Mouse (Mus musculus): Measurements from ENCODE around the gene Ifit3.

DNA sequence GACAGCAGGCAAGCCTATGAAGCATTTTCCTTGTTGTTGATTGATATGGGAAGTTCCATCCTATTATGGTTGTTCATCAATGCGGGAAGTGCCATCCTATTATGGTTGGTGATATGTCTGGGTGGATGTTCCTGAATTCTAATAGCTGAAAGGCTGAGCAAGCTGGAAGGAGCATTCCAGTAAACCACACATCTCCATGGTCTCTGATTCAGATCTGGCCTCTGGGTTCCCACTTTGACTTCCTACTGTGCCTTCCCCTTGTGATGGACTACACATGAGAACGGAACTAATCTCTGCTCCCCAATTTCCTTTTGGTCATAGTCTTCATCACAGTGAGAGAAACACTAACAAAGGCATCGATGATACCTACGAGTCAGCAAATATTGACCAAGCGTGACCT is 37.5 kb downstream of the Ifit3 start:
- TF ChIP-seq CTCF (IDR thresholded peaks at IDR 0.05; ENCODE audit: borderline replicate concordance, control insufficient read depth, extremely low read depth, insufficient read depth, low read length, poor library complexity) = no peak
- TF ChIP-seq POLR2A (IDR thresholded peaks at IDR 0.05; ENCODE audit: control insufficient read depth, extremely low read depth, insufficient read depth, low read length, poor library complexity) = no peak

All from thymus, adult 2 months (tissue).